Mouse (Mus musculus): ENCODE data around the gene Lexm.

Lexm gene

GRCm38 (mm10) chr4:106622712-106623111 is 5.7 kb upstream of the Lexm start:
- DNase-seq, result no peak

- DNase-seq, result no peak
Measured at GRCm38 (mm10) chr4:106622030-106622493, 5.0 kb upstream of the Lexm start, which contains the start of gene Ttc22. Gene Ttc22 (plus strand): TSS chr4:106622432.

GRCm38 (mm10) chr4:106621428-106621827 is 4.4 kb upstream of the Lexm start:
- DNase-seq, result no peak

GRCm38 (mm10) chr4:106618898-106619297 is 1.9 kb upstream of the Lexm start:
- no peak for DNase-seq

GRCm38 (mm10) chr4:106615637-106616036 is 1.4 kb downstream of the Lexm start:
- no peak for DNase-seq

GRCm38 (mm10) chr4:106614881-106615280 is 2.2 kb downstream of the Lexm start:
- no peak for DNase-seq

GRCm38 (mm10) chr4:106614180-106614797 is 2.8 kb downstream of the Lexm start:
- DNase-seq, result peak; percentile 93

GRCm38 (mm10) chr4:106613560-106613959 is 3.5 kb downstream of the Lexm start:
- DNase-seq, result no peak

- DNase-seq, result no peak
Measured at GRCm38 (mm10) chr4:106613105-106613504, 3.9 kb downstream of the Lexm start.

- DNase-seq, result no peak
Measured at GRCm38 (mm10) chr4:106607905-106608304, 9.1 kb downstream of the Lexm start.

- no peak for DNase-seq
Measured at GRCm38 (mm10) chr4:106606639-106607554, 10.1 kb downstream of the Lexm start.

- DNase-seq, result no peak
Measured at GRCm38 (mm10) chr4:106600770-106601169, 16.3 kb downstream of the Lexm start.

GRCm38 (mm10) chr4:106599415-106599814 is 17.6 kb downstream of the Lexm start:
- DNase-seq, result no peak

GRCm38 (mm10) chr4:106597741-106598140 is 19.3 kb downstream of the Lexm start:
- DNase-seq, result no peak

- DNase-seq, result no peak
Measured at GRCm38 (mm10) chr4:106597055-106597454, 20.0 kb downstream of the Lexm start.

- DNase-seq, result no peak
Measured at GRCm38 (mm10) chr4:106596200-106596599, 20.8 kb downstream of the Lexm start.

GRCm38 (mm10) chr4:106593636-106594035 is 23.4 kb downstream of the Lexm start:
- no peak for DNase-seq

- DNase-seq, result no peak
Measured at GRCm38 (mm10) chr4:106590871-106591270, 26.2 kb downstream of the Lexm start.

GRCm38 (mm10) chr4:106590142-106590541 is 26.9 kb downstream of the Lexm start:
- DNase-seq, result no peak

- no peak for DNase-seq
Measured at GRCm38 (mm10) chr4:106587075-106587474, 30.0 kb downstream of the Lexm start.

GRCm38 (mm10) chr4:106584665-106585064 is 32.4 kb downstream of the Lexm start:
- DNase-seq, result no peak

- peak; percentile 74 for DNase-seq
Measured at GRCm38 (mm10) chr4:106582428-106583153, 34.5 kb downstream of the Lexm start.

- no peak for DNase-seq
Measured at GRCm38 (mm10) chr4:106581865-106582204, 35.2 kb downstream of the Lexm start.

Data from heart, adult 11 months (tissue).